Mouse (Mus musculus) layer of hippocampus, postnatal 36 days (tissue): ENCODE data around the gene Tex11. TPM values are rescaled to one million over a fixed set of nuclear protein-coding genes. Genes with fewer than 3 reads are reported as not detected.
A peak's percentile ranks its signal among the peaks of the same experiment; 100 is the strongest.
"Not testable (repeated sequence)": the region's sequence is repeated elsewhere in the genome, so short reads cannot be mapped to it uniquely, and the experiment has no call there.

ENCODE experiments used
- DNase-seq, 2 experiments: peaks; one replicate each; pipeline ENCODE4 v3.0.0; 2022
- total RNA-seq, 2 experiments: library from RNA; stranded (reverse); gene quantifications; 2 replicates each; pipeline ENCODE4 v1.2.3; 2021

Gene Tex11
- total RNA-seq: not detected

- no peak for DNase-seq
Measured at GRCm38 (mm10) chrX:101059541-101059940, at the start of gene Tex11. Tex11 (minus strand) TSS chrX:101059667.

DNA sequence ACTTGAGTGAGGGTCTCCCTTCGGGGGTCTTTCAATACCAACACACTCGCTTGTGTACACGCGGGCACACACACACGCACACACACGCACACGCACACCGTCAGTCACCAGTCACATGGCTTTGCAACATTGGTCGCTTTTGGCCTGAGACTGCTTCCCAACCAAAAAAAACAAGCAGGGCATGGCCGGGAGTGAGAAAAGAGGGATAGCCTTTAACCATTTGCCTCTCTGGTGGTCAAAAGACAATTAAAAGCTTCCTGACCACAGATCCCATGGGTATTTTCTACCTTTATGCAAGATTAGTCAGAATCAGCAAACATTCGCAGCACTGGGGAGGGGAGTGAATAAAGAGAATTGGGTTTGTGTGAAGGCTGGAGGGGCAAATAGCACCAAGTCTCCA, 26.5 kb upstream of the Tex11 start, which contains the start of gene Slc7a3:
Slc7a3 (minus strand) TSS at position 101 of the 400 bp plus-strand sequence.
- no peak for DNase-seq

DNA sequence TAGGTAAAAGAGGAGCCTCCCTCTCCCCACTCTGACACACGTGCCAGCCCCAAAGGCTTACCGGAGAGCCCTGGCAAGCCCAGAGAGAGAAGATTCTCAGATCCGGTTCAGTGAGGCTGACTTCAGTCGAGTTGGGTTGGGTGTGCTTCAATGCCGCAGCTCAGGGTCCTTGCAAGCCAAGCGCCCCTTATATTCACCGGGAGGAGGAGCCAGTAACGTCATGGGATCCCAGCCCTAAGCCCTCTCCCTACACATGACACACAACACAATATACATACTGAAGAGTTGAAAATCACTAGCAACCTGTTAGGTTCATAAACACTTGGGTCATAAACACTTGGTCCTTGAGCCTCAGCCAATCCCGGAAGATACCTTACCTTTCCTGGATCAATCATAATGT, 25.7 kb upstream of the Tex11 start:
- not testable (repeated sequence) for DNase-seq

DNA sequence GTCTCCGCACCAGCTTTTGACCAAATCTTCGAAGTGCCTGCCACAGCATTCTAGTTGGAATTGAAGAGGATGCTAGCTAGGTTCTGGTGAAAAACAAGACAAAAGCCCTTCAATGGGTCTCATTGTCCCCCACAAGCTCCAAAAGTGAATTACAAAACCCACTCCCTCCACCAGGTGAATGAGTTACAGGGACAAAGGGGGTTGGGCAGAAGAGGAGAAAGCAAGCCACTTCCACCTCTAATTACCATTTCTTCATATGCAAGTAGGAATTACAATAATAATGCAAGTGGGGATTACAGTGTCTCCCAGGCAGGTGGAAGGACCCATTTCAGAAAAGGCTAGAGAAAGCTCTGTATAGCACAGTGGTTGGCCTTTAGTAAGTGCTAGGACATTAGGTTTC, 24.7 kb upstream of the Tex11 start:
- no peak for DNase-seq

DNA sequence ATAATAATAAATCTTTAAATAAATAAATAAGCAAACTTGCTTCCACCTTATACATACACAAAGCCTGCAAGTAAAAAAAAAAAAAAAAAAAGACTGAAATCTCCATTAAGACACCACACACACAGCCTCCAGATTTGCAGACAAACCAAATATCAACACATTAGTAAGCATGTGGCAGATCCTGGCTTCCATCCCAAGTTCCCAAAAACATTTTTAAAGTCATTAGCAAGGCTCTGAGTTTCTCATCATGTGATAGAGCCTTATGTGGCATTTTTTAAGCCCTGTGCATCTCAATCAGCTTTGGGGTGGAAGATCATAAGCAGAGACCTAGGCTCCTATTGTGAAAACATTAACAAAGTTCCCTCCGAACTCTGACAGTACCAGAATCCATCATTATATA, 5.8 kb upstream of the Tex11 start:
- DNase-seq: no peak

GRCm38 (mm10) chrX:101063503-101063902, 4.0 kb upstream of the Tex11 start:
- peak in 1 of 2 experiments; percentile 18 for DNase-seq

GRCm38 (mm10) chrX:100943640-100944039, 115.8 kb downstream of the Tex11 start:
- DNase-seq: no peak

GRCm38 (mm10) chrX:100839211-100839610, 220.3 kb downstream of the Tex11 start:
- no peak for DNase-seq

GRCm38 (mm10) chrX:100832806-100833205, 226.7 kb downstream of the Tex11 start:
- DNase-seq: no peak

GRCm38 (mm10) chrX:100825557-100825956, 233.9 kb downstream of the Tex11 start:
- no peak for DNase-seq

DNA sequence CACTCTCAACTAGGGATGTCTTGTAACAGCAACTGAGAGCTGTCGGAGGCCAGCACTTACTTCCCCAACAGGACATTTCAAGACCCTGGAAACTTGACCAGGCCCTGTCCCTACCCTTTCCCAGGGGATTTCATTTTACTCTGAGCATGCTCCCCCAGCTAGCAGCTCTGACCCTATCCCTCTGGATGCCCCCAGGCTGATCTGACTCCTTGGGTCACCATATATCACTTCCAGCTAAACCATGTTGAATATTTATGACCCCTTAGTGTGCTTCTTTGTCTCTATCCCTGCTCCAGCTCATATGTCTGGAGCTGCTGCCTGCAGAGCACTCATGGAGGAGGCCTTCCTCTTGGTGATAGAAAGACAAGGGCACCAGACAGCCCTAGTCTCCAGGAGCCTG, 238.3 kb downstream of the Tex11 start:
- no peak for DNase-seq

- DNase-seq: no peak
Measured at GRCm38 (mm10) chrX:100818681-100819080, 240.8 kb downstream of the Tex11 start.

GRCm38 (mm10) chrX:100815766-100816165, 243.7 kb downstream of the Tex11 start:
- DNase-seq: no peak

- DNase-seq: no peak
Measured at GRCm38 (mm10) chrX:100814139-100814538, 245.3 kb downstream of the Tex11 start.

- no peak for DNase-seq
Measured at GRCm38 (mm10) chrX:100811129-100811528, 248.3 kb downstream of the Tex11 start.

GRCm38 (mm10) chrX:100802034-100802433, 257.4 kb downstream of the Tex11 start:
- no peak for DNase-seq

- no peak for DNase-seq
Measured at GRCm38 (mm10) chrX:100800643-100801042, 258.8 kb downstream of the Tex11 start.

- DNase-seq: no peak
Measured at GRCm38 (mm10) chrX:100797851-100798527, 261.5 kb downstream of the Tex11 start.

- no peak for DNase-seq
Measured at GRCm38 (mm10) chrX:100797370-100797769, 262.1 kb downstream of the Tex11 start.

DNA sequence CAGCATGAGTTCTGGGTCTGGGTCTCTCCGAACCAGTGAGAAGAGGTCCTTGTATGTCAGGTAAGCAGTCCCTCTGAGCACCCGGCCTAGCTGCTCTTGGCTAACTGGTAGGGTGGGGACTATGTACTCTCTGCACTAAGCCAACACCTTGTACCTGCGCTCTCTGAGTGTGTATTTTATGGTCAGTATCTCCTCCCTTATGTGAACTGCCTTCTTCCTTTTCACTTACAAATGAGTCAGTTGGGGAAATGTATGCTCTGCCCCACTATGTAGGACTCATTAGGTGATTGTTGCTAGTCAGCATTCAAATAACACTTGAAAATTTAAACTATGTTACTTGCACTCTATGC, 262.8 kb downstream of the Tex11 start:
- DNase-seq: no peak

- no peak for DNase-seq
Measured at GRCm38 (mm10) chrX:100796041-100796740, 263.3 kb downstream of the Tex11 start.

- no peak for DNase-seq
Measured at GRCm38 (mm10) chrX:100789322-100789721, 270.1 kb downstream of the Tex11 start.
